Mouse (Mus musculus): Measurements from ENCODE around the gene Aldh1a1. TPM values are rescaled to one million over a fixed set of nuclear protein-coding genes. Genes with fewer than 3 reads are reported as not detected.

Gene Aldh1a1
- polyA plus RNA-seq, 1 experiment from 2014 or later, result 2.8 TPM

- Histone ChIP-seq H3K27me3 (ENCODE audit: control insufficient read depth, insufficient read depth, low read length) (no peaks in the 10 kb centered on the region), H3K4me3 (ENCODE audit: control insufficient read depth in 1 of 2, insufficient read depth in 1 of 2, low read depth in 1 of 2, low read length in 2 of 2) (no peak overlapping the region), H3K4me1 (ENCODE audit: control insufficient read depth in 2 of 2, insufficient read depth in 2 of 2, low read length in 2 of 2) (no peaks in the 10 kb centered on the region), H3K9ac (ENCODE audit: low read length) (no peak overlapping the region), H3K36me3 (ENCODE audit: control insufficient read depth, insufficient read depth, low read length) (no peaks in the 10 kb centered on the region), H3K4me2 (ENCODE audit: low read length) (no peak overlapping the region), H3K9me3 (ENCODE audit: control insufficient read depth, low read length) (no peaks in the 10 kb centered on the region), H3K27ac (replicated peaks in 1 of 2; ENCODE audit: control insufficient read depth in 1 of 2, insufficient read depth in 1 of 2, low read depth in 2 of 2, low read length in 2 of 2) (no peak overlapping the region)
- WGBS, result 70% methylated on average over 1 of the region's 1 CpGs
- ATAC-seq (ENCODE audit: insufficient number of reproducible peaks, insufficient read depth, low FRiP score, low read depth), result no peak
These were observed 160.7 kb downstream of the Aldh1a1 start for GRCm38 (mm10) chr19:20653082-20653676.

GRCm38 (mm10) chr19:20654141-20654873 lies 161.8 kb downstream of the Aldh1a1 start:
- Histone ChIP-seq H3K4me3 (ENCODE audit: control insufficient read depth in 1 of 2, insufficient read depth in 1 of 2, low read depth in 1 of 2, low read length in 2 of 2) (no peak overlapping the region), H3K27me3 (ENCODE audit: control insufficient read depth, insufficient read depth, low read length) (no peaks in the 10 kb centered on the region), H3K36me3 (ENCODE audit: control insufficient read depth, insufficient read depth, low read length) (no peaks in the 10 kb centered on the region), H3K9me3 (ENCODE audit: control insufficient read depth, low read length) (no peaks in the 10 kb centered on the region), H3K4me2 (ENCODE audit: low read length) (no peak overlapping the region), H3K4me1 (ENCODE audit: control insufficient read depth in 2 of 2, insufficient read depth in 2 of 2, low read length in 2 of 2) (no peaks in the 10 kb centered on the region), H3K9ac (ENCODE audit: low read length) (no peak overlapping the region), H3K27ac (replicated peaks in 1 of 2; ENCODE audit: control insufficient read depth in 1 of 2, insufficient read depth in 1 of 2, low read depth in 2 of 2, low read length in 2 of 2) (no peak overlapping the region)
- 82% methylated on average over 3 of the region's 3 CpGs for WGBS
- ATAC-seq (ENCODE audit: insufficient number of reproducible peaks, insufficient read depth, low FRiP score, low read depth), result no peak

- Histone ChIP-seq H3K9me3 (ENCODE audit: control insufficient read depth, low read length) (no peaks in the 10 kb centered on the region), H3K4me1 (ENCODE audit: control insufficient read depth in 2 of 2, insufficient read depth in 2 of 2, low read length in 2 of 2) (no peaks in the 10 kb centered on the region), H3K4me3 (ENCODE audit: control insufficient read depth in 1 of 2, insufficient read depth in 1 of 2, low read depth in 1 of 2, low read length in 2 of 2) (no peak overlapping the region), H3K9ac (ENCODE audit: low read length) (no peak overlapping the region), H3K27me3 (ENCODE audit: control insufficient read depth, insufficient read depth, low read length) (no peaks in the 10 kb centered on the region), H3K36me3 (ENCODE audit: control insufficient read depth, insufficient read depth, low read length) (no peaks in the 10 kb centered on the region), H3K4me2 (ENCODE audit: low read length) (no peak overlapping the region), H3K27ac (replicated peaks in 1 of 2; ENCODE audit: control insufficient read depth in 1 of 2, insufficient read depth in 1 of 2, low read depth in 2 of 2, low read length in 2 of 2) (no peak overlapping the region)
- no peak for ATAC-seq (ENCODE audit: insufficient number of reproducible peaks, insufficient read depth, low FRiP score, low read depth)
- WGBS, result 74% methylated on average over 3 of the region's 3 CpGs
These were observed 185.3 kb downstream of the Aldh1a1 start for GRCm38 (mm10) chr19:20677697-20678355.

Other genes with a start within 250 kb of the Aldh1a1 start
- 30.0 and 31.1 TPM in 2 replicates for gene Anxa1, start 101.8 kb upstream of the Aldh1a1 start, polyA plus RNA-seq (2014; fragmentation: Nextera tagmentation; extraction: Ambion mirVana)
- gene Aldh1a7, start 234.8 kb downstream of the Aldh1a1 start, polyA plus RNA-seq (2014; fragmentation: Nextera tagmentation; extraction: Ambion mirVana), result 0.50 and 1.1 TPM in 2 replicates

All from heart, embryonic 14.5 days (tissue).